Mouse (Mus musculus) embryo, embryonic 10 days (tissue): ENCODE data around the gene Dnmt3l.
A peak's percentile ranks its signal among the peaks of the same experiment; 100 is the strongest.

ENCODE experiments used
- DNase-seq: peaks from one replicate; pipeline ENCODE4 v3.0.0-alpha.2; 2015; ENCODE audit warnings: low spot score

Dnmt3l gene

DNA sequence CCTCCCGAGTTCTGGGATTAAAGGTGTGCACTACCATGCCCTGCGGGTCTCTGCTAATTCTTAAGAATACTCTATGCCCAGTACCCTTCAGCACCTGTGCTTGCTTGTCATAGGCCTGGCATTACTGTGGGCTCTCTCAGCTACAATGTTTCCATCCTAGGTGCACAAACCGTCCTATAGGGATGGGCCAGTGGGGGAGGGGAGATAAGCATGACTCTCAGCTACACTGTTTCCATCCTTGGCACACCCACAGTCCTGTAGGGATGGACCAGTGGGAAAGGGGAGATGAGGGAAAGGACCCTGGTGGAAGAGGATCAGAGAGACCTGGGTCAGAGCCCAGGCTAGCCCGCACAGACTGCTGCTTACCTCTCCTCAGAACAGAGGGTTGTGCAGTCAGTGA lies 4.6 kb upstream of the Dnmt3l start:
- no peak for DNase-seq

- peak; percentile 31 for DNase-seq
Measured at GRCm38 (mm10) chr10:78042096-78042495, 349 bp downstream of the Dnmt3l start.

- no peak for DNase-seq
Measured at GRCm38 (mm10) chr10:78042697-78043405, 1.1 kb downstream of the Dnmt3l start.

DNA sequence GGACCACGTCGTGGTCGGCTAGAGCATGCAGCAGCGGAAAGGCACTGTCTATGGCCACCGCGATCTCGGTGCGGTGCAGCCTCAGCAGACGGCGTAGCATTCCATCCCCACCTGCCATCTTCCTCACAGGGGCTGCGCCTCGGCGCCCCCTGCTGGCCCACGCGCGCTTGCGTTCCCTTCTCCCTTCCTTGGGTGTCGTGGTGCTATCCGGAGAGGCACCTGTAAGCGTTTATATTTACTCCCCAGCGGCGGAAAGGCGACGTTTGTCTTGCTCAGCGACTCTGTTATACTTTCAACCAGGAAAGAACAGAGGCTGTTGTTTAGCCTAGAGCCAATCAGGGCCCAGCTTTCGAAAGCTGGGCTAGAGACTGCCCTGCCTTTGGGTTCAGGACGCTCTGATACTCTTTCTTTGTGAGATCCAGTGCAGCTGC lies 1.7 kb downstream of the Dnmt3l start, which contains the start of gene Aire:
Gene Aire, minus strand, starts transcription at position 205 of the 431 bp plus-strand sequence.
- DNase-seq = peak; percentile 79

DNA sequence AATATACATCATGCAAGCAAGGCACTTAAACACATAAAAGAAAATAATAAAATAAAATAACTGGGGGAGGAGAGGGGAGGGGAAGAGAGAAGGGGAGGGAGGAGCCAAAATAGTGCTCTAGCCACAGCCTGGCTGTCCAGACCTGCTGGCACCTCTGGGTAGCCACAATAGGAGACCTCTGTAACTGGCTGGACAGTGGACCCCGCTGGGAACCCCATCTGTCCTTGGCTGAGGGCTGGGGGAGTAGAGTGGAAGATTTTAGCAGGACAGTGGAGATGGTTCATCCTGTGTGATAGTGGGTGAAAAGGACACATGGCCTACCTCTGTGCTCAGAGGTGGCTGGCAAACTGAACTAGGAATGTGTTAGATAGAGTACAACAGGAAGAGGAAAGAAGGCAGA lies 2.8 kb downstream of the Dnmt3l start:
- DNase-seq = no peak

DNA sequence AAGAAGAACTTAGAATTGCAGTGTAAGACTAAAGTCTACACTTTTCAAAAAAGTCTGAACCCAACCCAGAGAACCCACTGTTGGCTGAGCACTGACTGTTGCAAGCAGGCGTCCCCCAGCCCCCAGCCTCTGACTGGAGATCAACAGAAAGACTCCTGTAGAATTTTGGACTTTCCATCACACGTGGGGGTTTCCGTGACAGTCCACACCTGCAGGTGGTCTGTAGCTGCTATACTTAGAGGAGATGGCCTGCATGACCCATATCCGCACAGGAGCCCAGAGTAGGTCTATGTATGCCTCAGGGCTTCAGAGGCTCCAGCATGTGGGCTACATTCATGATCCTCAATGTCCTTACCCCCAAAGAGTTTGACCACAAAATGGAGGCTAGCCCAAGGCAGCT lies 4.6 kb downstream of the Dnmt3l start:
- no peak for DNase-seq

DNA sequence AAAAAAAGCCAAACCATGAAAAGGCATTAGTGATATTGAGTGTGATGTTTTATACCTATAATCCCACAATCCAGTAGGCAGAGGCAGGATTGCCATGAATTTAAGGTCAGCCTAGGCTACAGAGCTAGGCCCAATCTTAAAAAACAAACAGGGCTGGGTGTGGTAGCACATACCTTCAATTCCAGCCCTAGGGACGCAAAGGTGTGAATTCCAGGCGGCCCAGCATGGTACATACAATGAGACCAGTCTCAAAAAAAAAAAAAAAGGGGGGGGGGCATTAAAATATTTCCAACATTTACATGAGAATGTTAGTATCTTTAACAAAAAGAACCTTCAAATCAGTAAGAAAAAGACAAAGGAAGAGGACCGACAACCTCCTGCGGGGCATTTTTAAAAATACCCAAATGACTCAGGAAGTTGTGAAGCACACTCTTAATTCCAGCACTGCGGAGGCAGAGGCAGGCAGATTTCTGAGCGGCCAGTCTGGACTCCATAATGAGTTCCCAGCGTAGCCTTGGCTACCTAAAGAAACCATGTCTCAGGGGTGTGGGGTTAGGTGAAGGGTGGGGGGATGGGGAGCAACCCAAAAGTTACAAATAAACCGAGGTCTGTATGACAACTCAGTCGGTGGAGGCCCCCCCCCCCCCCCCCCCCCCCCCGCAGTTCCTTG lies 6.4 kb downstream of the Dnmt3l start:
- DNase-seq = no peak

DNA sequence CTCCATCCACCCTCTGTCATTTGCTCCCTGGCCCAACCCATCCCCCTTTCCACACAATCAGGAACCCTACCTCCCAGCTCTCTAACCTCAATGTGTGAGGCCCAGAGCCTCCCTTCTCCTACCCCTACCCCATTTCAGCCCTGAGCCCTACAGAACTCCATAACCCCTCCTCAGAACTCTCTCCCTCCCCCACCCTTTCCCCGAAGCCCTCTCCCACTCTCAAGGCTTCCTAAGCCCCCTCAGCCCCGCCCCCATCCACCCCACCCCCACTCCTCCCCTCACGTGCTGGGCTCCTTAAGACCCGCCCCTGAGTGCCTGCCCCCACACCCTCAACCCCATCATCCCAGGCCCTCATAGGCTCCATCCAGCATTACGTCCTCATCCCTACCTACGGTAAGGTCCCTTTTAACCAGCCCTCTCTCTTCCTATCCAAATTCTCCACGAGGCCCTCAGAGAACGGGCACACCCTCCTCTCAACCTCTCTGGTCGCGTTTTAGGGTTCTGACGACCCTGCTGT lies 7.8 kb downstream of the Dnmt3l start:
- no peak for DNase-seq

- DNase-seq = no peak
Measured at GRCm38 (mm10) chr10:78054633-78055565, 13.2 kb downstream of the Dnmt3l start.

GRCm38 (mm10) chr10:78057056-78057455 lies 15.3 kb downstream of the Dnmt3l start:
- DNase-seq = no peak

DNA sequence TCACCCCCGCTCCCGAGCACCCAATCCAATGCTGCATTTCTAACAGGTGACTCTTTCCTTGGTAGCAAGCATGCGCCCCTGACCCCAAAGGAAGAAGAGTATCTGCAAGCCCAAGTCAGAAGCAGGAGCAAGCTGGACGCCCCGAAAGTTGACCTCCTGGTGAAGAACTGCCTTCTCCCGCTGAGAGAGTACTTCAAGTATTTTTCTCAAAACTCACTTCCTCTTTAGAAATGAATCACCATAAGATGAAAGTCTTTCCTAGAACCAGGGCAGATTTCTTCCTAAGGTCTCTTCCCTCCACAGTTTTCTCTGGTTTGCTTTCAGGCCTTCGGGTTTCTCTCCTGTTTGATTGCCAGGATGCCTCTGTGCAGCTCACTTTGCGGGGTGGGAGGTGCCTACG lies 21.4 kb downstream of the Dnmt3l start:
- no peak for DNase-seq

DNA sequence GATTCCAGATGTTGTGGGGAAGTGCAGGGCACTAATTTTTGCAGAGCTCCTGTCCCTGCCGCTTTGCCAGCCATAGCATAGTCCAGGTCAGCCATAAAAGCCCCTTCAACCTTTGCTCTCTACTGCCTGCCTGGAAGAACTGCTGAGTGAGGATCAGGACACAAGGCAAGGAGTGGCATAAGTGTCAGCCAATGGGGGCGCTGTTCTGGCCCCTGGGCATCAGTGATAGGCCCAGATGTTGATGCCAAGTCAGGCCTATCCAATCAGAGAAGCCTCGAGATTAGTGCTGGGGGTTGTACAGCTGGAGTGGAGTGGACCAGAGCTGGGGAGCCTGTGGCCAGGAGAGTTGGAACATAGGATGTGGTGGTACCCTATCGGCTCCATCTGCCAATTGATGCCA lies 25.5 kb downstream of the Dnmt3l start:
- peak; percentile 51 for DNase-seq

DNA sequence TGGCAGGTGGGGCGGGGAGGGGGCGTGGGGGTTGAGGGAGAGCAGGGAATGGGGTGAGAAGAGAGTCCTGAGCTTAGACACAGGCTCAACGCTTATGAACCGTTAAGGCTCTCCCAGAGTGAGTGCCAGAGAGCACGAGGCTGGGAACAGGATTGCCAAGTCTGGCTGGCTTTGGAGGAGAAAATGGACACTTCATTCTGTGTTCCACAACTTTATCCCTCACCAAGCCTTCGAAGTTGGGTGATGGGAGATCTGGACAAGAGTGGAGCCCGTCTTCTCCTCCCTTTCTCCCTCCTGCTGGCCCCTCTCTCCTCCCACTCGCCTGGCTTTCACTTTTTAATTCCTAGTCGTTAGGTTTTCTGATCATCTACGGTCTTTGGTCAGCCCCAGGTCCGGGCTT lies 26.8 kb downstream of the Dnmt3l start:
- no peak for DNase-seq

- DNase-seq = peak; percentile 81
Measured at GRCm38 (mm10) chr10:78069101-78070011, 27.6 kb downstream of the Dnmt3l start, which contains the start of gene Icosl. Gene Icosl (plus strand): TSS chr10:78069302.

- DNase-seq = no peak
Measured at GRCm38 (mm10) chr10:78074151-78074550, 32.4 kb downstream of the Dnmt3l start.

DNA sequence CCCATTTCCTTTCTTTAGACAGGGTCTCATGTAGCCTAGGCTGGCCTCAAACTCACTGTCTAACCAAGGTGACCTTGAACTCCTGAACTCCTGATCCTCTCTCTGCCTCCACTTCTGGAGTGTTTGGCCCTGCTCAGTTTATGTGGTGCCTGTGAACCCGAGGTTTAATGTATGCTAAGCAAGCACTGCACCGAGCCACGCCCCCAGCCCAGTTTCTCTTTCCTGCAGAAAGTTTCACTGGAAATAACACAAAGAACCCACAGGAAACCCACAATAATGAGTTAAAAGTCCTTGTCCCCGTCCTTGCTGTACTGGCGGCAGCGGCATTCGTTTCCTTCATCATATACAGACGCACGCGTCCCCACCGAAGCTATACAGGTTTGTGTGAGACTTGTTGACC lies 33.2 kb downstream of the Dnmt3l start:
- DNase-seq = no peak

DNA sequence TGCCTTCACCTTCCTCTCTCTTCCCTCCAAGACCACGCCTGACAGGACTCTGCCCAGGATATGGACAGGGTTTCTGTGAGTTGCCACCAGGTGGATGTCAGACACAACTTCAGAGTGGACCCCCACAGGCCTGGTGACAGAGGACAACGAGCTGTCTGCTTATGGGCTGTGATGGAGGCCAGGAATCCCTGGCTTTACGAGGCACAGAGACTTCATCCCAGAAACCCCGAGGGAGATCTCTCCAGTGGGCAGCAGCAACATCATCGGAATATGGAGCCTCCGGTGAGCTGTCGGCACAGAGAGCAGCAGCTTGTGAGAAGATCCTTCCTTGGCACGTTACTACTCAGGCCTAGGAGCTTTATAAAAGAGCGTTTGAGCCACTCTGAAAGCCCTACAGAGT lies 36.1 kb downstream of the Dnmt3l start:
- no peak for DNase-seq

DNA sequence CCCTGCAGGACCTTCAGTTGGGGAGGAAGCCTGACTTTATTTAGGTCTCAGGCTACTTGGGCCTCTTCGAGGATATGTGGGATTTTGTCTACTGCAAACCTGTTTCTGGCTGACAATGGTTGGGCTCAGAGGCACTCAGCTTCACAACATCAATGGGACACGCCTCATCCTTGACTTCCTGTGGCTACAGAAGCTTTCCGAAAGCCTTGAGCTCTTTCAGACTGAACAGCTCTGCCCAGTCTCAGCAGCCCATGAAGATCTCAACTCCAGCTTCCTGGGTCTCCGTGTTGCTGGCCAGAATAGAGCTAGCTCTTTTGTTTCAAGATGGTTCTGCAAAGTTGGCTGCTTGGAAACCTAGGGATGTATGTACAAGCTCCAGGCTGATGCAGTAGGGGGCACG lies 36.5 kb downstream of the Dnmt3l start:
- DNase-seq = no peak

DNA sequence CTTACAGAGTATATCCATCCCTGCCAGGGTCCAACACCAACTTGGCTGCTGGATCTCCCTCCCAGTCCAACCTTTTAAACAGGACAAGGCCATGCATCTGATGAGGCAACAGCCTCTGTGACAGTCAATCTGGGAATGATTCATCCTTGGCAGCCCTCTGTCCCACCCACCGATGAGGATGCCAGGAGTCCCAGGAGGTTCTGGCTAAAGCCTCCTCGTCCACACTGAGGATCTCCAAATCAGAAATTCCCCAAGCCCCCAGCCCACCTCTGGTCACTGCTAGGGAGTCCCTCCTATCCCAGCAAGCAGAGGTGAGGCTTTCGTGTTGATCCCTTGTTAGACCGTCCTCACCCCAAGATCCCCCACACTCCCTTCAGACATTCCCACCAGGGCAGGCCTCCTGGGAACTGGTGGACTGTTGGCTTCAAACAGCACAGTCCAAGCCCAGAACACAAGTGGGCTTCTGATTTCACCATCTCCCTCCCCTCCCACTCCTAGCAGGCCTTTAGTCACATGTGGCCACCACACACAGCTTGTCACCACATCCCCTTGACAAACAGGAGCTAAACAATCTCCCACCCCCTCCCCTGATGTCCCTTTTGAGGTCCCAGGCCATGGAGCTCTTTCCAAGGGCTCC lies 38.3 kb downstream of the Dnmt3l start:
- no peak for DNase-seq

- no peak for DNase-seq
Measured at GRCm38 (mm10) chr10:78084073-78084472, 42.3 kb downstream of the Dnmt3l start.

- no peak for DNase-seq
Measured at GRCm38 (mm10) chr10:78085711-78086110, 44.0 kb downstream of the Dnmt3l start.
